Mouse (Mus musculus): ENCODE results near the gene Zfp422.
"Not testable (repeated sequence)": the region's sequence is repeated elsewhere in the genome, so short reads cannot be mapped to it uniquely, and the experiment has no call there.

Zfp422 gene

DNA sequence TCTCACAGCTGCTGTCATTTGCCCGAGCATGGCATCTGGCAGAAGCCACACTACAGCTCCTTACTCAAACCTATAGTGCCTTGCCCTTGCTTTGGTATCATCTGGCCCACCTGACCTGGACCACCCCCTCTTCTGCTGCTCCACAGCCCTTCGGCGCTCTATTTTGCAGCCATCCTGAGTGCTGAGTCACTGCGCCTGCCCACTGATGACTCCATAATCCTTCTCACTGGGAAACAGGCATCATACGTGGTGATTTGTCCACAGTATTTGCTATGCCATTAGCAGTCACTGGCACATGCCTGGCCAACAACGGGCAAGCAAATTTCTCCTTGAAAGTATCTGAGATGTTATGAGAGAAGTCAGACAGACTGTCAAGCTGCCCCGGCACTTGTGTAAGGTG lies 21.0 kb upstream of the Zfp422 start:
- DNase-seq (ENCODE audit: low spot score): no peak

DNA sequence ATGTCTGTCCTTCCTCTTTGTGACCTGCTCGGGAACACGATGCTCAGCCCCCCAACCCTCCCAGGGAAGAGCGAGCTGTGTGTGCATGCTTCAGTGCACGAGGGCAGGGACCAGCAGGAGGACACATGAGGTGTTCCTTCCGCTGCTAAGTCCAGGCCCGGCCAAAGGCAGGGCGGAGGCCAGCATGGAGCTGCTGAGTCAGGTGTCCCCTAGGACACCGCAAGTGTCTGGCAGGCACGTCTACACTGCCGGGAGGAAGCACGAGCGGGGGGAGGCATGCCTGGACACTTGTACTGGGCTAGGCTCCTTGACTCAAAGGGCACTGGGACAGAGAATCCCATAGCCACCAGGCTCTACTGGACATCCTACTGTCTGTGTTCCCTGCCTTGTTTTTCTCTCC lies 19.0 kb upstream of the Zfp422 start:
- no peak for DNase-seq (ENCODE audit: low spot score)

- peak; percentile 62 for DNase-seq (ENCODE audit: low spot score)
These were observed 15.5 kb upstream of the Zfp422 start for GRCm38 (mm10) chr6:116644335-116644734.

DNA sequence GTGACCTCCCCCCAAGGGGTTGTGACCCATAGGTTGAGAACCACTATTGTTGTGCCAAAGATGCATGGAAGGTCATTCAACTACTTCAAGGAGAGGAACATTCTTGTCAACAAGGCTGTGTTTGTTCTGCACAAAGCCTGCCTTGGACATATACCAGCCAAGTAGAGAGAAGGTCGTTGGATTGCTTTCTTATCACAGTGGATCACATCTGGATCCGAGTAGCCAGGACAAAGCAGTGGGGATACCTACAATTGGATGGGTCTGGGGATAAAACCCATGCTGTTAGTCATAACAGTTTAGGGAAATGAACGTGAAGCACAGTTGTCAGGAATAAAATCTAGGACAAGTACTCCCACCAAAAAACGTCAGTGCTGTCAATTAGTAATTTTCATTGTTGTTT lies 15.1 kb upstream of the Zfp422 start:
- DNase-seq (ENCODE audit: low spot score): no peak

DNA sequence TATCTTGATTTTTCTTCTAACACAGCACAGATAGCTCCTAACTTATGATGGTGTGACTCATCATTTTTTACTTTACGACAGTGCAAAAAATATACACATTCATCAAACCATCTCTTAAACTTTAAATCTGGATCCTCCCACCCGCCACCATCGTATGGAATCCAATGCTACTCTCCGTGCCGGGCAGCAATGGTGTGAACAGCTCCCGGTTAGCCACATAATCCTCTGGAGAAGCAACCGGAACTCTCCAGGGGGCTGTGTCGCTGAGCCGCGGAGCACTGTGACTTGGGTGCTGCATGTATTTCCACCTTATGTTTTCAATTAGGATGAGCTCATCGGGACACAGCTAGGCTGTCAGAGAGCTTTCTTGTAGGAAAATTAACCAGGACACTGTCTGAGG lies 14.1 kb upstream of the Zfp422 start:
- DNase-seq (ENCODE audit: low spot score): no peak

GRCm38 (mm10) chr6:116639663-116640062 lies 10.9 kb upstream of the Zfp422 start:
- DNase-seq (ENCODE audit: low spot score): peak; percentile 62

- DNase-seq (ENCODE audit: low spot score): no peak
These were observed 10.1 kb upstream of the Zfp422 start for GRCm38 (mm10) chr6:116638871-116639270.

DNA sequence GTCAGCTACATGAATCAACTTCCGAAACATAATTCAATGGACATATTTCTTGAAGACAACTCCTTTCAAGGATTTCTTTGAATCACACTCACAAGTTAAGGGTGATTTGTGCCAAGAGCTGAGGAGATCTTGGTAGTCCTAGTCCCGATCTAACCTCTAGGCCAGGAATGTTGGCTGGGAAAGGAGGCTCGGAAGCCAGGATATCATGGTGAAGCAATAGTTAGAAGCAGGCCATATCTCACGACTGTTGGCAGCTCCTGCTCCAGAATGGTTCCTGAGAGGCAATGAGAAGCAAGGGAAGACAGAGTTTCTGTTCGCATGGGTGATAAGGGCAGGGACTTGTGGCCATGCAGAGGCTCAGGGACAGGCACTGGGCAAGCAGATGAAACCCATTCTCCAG lies 8.7 kb upstream of the Zfp422 start:
- peak; percentile 56 for DNase-seq (ENCODE audit: low spot score)

DNA sequence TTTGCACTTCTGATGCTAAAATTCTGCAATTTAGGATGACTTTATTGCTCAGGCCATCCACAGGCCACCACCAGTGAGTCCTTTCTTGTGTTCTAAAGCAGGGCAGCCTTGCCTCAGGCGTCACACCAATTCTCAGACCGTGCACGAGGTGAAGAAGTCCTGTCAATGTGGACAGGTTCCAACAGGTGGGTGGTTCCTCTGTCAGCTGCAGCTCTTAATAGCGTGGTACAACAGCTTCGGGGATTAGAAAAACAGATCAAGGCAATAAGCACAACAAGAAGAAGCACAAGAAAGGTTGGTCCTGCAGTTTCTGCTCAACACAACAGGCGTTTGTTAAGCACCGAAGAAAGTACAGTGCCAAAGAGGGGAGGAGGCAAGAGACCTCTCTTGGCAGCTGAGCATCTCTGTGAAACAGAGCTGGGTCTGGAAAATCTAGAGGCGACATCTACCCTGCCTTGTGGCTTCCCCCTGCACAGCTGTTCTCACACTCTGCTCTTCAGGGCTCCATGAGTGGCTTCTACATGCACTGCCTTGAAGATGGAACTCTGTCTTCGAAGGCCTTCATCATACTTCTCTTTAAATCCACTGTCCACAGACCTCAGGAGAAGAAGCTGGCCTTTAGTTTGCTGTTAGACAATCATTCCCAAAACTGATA lies 7.9 kb upstream of the Zfp422 start:
- no peak for DNase-seq (ENCODE audit: low spot score)

GRCm38 (mm10) chr6:116635251-116636180 lies 6.7 kb upstream of the Zfp422 start:
- DNase-seq (ENCODE audit: low spot score): peak; percentile 93

DNA sequence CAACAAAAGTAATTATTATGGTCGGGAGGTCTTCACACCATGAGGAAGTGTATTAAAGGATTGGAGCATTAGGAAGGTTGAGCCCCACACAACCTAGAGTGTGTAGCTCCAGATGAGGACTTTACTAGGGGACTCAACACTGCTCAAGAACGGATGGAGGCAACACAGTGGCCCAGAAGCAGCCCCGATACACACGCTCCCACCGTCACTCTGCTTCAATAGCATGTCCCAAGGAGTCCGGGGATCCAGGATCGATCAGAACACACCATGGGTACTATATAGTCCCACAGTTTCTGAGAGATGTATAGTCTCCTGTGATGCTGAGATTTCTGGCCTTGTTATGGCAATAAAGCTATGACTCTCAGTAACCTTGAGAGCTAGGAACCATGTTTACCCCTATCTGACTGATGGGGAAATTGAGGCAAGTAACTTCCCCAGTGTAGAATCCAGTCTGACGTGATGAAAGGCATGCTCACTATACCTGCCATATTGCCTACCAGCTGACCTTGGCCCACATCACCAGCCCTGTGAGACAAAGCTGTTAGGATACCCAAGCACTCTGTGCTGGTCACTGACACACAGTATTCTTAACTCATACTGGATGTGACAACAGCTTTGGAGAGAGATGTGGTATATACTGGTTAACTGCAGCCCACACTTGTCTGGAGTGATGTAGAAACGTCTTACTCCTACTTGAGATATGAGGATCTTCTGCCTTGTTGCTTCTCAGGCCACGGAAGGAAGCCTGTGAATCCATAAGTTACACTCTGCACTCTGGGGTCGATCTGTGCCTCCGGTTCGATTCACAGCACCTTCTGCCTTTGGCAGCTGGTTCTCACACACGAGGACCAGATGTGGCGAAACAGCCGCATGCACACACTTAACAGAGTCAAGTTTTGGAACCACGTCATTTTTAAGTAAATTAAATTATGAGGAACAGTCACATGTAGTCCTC lies 5.2 kb upstream of the Zfp422 start:
- no peak for DNase-seq (ENCODE audit: low spot score)

DNA sequence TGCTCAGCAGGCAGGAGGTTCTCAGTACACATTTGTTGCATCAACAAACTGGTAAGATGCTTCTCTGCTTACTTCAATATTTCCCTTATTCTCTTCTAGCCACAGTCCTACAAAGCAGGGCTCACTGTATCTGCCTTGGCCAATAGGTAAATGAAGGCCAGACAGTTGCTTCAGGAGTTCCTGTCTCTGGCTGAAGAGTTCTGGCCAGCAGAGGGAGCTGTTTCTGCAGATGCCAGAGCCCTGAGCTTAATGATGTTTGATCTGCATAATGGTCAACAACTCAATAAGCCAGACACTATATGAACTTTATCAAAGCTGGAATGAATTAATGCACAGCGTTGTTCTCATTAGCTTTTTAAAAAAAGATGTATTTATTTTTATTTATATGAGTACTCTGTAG lies 3.3 kb upstream of the Zfp422 start:
- peak; percentile 89 for DNase-seq (ENCODE audit: low spot score)

DNA sequence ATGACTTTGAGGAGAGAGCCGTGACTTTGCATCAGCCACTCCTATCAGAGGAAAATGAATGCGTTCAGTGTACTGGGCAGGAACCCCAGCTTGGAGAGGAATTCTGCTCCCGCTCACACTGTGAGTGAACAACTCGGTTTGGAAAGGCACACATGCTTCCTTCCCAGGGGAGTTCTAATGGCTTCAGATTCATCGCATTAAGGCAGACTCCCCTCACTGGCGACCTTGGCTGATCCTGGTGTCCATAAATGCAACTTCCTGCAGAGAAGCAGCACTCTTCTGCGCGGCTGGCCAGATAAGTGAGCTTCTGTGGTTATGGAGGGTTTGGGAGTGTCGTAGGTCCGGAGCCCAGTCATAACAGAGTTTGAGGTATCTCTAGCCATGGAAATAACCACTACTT lies 967 bp upstream of the Zfp422 start:
- DNase-seq (ENCODE audit: low spot score): no peak

GRCm38 (mm10) chr6:116628095-116628494 lies 704 bp downstream of the Zfp422 start:
- no peak for DNase-seq (ENCODE audit: low spot score)

DNA sequence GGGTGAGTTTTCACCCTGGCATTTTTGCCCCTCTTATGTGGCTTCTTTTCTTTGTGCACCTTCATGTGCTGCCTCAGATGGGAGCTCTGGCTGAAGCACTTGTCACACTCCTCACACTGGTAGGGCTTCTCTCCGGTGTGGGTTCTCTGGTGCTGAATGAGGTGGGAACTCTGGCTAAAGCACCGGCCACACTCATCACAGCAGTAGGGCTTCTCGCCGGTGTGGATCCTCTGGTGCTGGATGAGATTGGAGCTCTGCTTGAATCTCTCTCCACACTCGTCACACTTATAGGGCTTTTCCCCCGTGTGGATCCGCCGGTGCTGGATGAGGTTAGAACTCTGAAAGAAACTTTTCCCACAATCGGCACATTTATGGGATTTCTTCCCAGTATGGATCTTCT lies 2.4 kb downstream of the Zfp422 start:
- not testable (repeated sequence) for DNase-seq (ENCODE audit: low spot score)

DNA sequence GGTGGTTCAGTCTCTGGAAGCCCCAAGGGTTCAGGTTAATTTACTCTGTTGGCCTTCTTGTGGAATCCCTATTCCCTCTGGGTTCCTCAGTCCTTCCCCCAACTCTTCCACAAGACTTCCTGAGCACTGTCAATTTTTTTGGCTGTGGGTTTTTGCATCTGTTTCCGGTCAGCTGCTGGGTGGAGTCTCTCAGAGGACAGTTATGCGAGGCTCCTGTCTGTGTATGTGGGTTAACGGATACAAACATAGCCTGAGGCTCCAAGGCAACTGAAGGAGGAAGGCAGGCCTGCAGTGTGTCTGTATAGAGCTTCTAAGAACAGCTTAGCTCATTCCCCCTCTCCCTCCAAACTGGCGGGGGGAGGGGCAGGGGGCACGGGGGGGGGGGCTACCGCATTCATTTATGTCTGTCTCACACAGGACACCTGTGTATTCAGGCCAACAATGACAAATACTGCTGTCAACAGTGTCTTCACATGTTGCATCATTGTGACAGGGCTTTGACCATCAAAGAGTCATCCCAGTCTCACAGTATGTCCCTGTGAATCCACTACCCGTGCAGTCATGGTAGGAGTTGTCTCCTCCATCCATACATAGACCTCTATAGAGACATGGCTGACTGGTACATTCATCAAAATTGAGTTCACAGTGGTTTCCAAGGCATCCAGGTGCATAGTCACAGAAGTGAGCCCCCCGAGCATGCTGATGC lies 7.3 kb downstream of the Zfp422 start:
- DNase-seq (ENCODE audit: low spot score): no peak

DNA sequence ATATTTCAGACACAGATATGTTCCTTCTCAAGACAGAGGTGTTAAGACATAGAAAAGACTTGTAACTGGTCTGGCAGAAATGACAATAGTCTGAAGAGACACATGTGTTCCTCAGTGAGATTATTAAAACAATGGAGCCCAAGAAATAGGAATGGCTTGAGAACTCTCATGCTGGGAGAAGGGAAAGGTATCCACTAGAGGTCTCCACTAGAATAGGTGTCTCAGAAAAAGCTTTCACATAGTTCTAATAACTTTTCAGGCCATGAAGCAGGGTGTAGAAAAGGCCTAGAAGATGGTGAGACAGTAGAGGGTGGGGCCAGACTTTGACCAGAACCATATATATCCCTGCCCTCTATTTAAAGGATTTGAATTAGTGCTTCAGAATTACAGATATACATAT lies 10.7 kb downstream of the Zfp422 start:
- DNase-seq (ENCODE audit: low spot score): no peak

GRCm38 (mm10) chr6:116615719-116616118 lies 13.1 kb downstream of the Zfp422 start:
- DNase-seq (ENCODE audit: low spot score): no peak

DNA sequence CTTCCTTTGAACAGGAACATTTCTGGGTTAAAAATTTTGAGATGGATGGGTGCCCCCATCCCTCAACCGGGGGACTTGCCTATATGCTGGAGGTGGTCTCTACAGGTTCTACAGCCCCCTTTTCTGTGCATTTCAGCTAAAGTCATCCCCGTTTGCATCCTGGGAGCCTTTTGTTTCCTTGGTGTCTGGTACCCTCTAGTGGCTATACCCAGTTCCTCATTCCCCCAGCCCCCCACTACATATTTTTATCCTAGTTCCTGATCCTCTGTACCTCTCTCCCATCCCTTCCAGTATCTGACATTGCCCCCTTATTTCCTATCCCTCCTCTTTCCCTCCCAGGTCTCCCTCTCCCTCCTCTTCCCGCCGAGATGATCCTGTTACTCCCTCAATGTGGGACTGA lies 21.6 kb downstream of the Zfp422 start:
- no peak for DNase-seq (ENCODE audit: low spot score)

- DNase-seq (ENCODE audit: low spot score): not testable (repeated sequence)
These were observed 27.8 kb downstream of the Zfp422 start for GRCm38 (mm10) chr6:116600969-116601368.

GRCm38 (mm10) chr6:116584095-116584494 lies 44.7 kb downstream of the Zfp422 start, which contains the start of gene Olfr215:
Olfr215 (minus strand) TSS chr6:116584195.
- DNase-seq (ENCODE audit: low spot score): no peak

Data from lung, postnatal 25 days (tissue).